16 mouse cellular contexts compared by ENCODE assay signal in genomic region chr9:40355406-40355805, GRCm38 (mm10).
A peak's percentile ranks its signal among the peaks of the same experiment; 100 is the strongest.
DNase-seq lines count a peak whose midpoint lies in the region; TF ChIP-seq lines count a peak whose summit lies in the region.
"Had no signal": no experiment of that assay in that cellular context is flagged by ENCODE, and none has a peak within 500 bp of the region (broad histone marks: within the 10 kb centered on the region; RNA-seq: fewer than 3 reads in every experiment).

No protein-coding gene starts in this region.

- peaks cover 24% of the 10 kb centered on the region for H3K4me1 ChIP-seq in cerebellum, adult 2 months (ENCODE audit: control insufficient read depth, insufficient read depth, low read length)
- H3K4me1 ChIP-seq: embryonic facial prominence, embryonic 15.5 days had no signal

- DNase-seq in cerebellum, adult 2 months = peak in 1 of 2 experiments; percentile 63
- DNase-seq in cerebellum, adult 11 months = no peak
- DNase-seq in cerebellum, postnatal 14 days = peak; percentile 63 to 71
- no peak for DNase-seq in cerebellum, adult 11-12 months
- DNase-seq in cerebellum, postnatal 36 days = peak; percentile 52 to 54
- DNase-seq in cerebellum, postnatal 4 days (ENCODE audit: low spot score in 2 of 2) = no peak
- DNase-seq: adrenal gland, adult 2 months; adrenal gland, postnatal 10 days; adrenal gland, postnatal 25 days; embryo, embryonic 11 days; gastrocnemius, adult 2 months had no signal

- no peak for TF ChIP-seq CTCF in cerebellum, adult 2 months (IDR thresholded peaks at IDR 0.05; ENCODE audit: borderline replicate concordance, insufficient read depth, low read depth, low read length)

- H3K4me3 ChIP-seq in cerebellum, adult 2 months (replicated peaks; ENCODE audit: insufficient read depth, low read depth, low read length) = no peak overlapping the region
- H3K4me3 ChIP-seq: embryonic facial prominence, embryonic 13.5 days; embryonic facial prominence, embryonic 15.5 days; erythroblast, embryonic 14.5 days; forebrain, embryonic 10.5 days; forebrain, embryonic 12.5 days; gastrocnemius, adult 2 months had no signal

- TF ChIP-seq POLR2A in cerebellum, adult 2 months (IDR thresholded peaks at IDR 0.05; ENCODE audit: borderline replicate concordance, insufficient read depth, low read length) = no peak

- H3K27me3 ChIP-seq in cerebellum, adult 2 months (ENCODE audit: control insufficient read depth, insufficient read depth, low read length) = no peaks in the 10 kb centered on the region
- H3K27me3 ChIP-seq: embryonic facial prominence, embryonic 13.5 days; embryonic facial prominence, embryonic 15.5 days; forebrain, embryonic 12.5 days had no signal

- 48% methylated on average over 8 of the region's 8 CpGs for WGBS in cerebellum, adult 2 months

- H3K27ac ChIP-seq in cerebellum, adult 2 months (ENCODE audit: insufficient read depth, low read length) = 0 out of 2 replicates have a peak overlapping the region, but pooled peaks have one; percentile 33
- H3K27ac ChIP-seq: embryonic facial prominence, embryonic 13.5 days; embryonic facial prominence, embryonic 15.5 days; forebrain, embryonic 10.5 days; forebrain, embryonic 12.5 days; gastrocnemius, adult 2 months had no signal

Comparison
In these comparisons a context has a peak if more than half of its experiments do, and no peak if none do; other contexts are left out.
1. DNase-seq: peak in cerebellum, postnatal 14 days (2 of 2) and cerebellum, postnatal 36 days (2 of 2); none in cerebellum, adult 11 months (single experiment), cerebellum, adult 11-12 months (single experiment) and cerebellum, postnatal 4 days (0 of 2).